Comparison of ENCODE assay signal across 9 mouse cellular contexts in genomic region chr12:15536247-15536646, GRCm38 (mm10).
"Had no signal": no experiment of that assay in that cellular context is flagged by ENCODE, and none has a peak within 500 bp of the region (broad histone marks: within the 10 kb centered on the region; RNA-seq: fewer than 3 reads in every experiment).

No protein-coding gene starts in this region.

- H3K36me3 ChIP-seq: kidney, embryonic 15.5 days; limb, embryonic 10.5 days; liver, embryonic 15.5 days; neural tube, embryonic 12.5 days; stomach, embryonic 15.5 days had no signal

- H3K4me2 ChIP-seq: kidney, embryonic 15.5 days; liver, embryonic 11.5 days; liver, embryonic 15.5 days; lung, embryonic 14.5 days; neural tube, embryonic 12.5 days; stomach, embryonic 15.5 days had no signal

- H3K4me3 ChIP-seq: kidney, embryonic 15.5 days; left cerebral cortex, adult 2 months; limb, embryonic 10.5 days; liver, embryonic 15.5 days; myocyte; neural tube, embryonic 12.5 days; stomach, embryonic 15.5 days had no signal

- H3K9me3 ChIP-seq: kidney, embryonic 15.5 days; limb, embryonic 10.5 days; liver, embryonic 15.5 days; neural tube, embryonic 12.5 days; stomach, embryonic 15.5 days had no signal

- H3K9ac ChIP-seq: kidney, embryonic 15.5 days; liver, embryonic 15.5 days; lung, embryonic 14.5 days; neural tube, embryonic 12.5 days; stomach, embryonic 15.5 days had no signal

- H3K27me3 ChIP-seq: kidney, embryonic 15.5 days; liver, embryonic 15.5 days; neural tube, embryonic 12.5 days; stomach, embryonic 15.5 days had no signal

- H3K27ac ChIP-seq: kidney, embryonic 15.5 days; left cerebral cortex, adult 2 months; limb, embryonic 10.5 days; liver, embryonic 15.5 days; neural tube, embryonic 12.5 days; stomach, embryonic 15.5 days had no signal

- H3K4me1 ChIP-seq: liver, embryonic 15.5 days; neural tube, embryonic 12.5 days; stomach, embryonic 15.5 days had no signal
